Mouse (Mus musculus): ENCODE measurements around the gene Rhd. TPM values are rescaled to one million over a fixed set of nuclear protein-coding genes. Genes with fewer than 3 reads are reported as not detected.

Rhd gene
- polyA plus RNA-seq, 1 experiment, result 0.06 TPM

DNA sequence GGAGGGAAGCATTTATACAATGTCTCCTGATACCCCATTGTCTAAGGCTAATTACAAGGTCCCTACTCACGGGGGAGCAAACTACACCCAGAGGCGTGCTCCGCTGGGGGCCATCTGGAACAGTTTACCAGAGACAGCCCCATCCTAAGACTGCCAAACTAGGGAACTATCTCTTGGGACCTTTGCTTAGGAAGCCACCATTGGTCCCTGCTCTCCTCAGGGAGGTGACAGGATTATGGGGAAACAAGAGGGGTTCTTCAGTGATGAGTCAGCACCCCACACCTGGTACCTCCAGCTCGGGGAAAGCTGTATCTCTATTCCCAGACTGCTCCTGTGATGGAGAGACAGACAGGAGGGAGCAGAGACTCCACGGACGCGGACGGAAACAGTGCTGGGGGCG, 4.2 kb downstream of the Rhd start:
- TF ChIP-seq POLR2A (IDR thresholded peaks at IDR 0.05; ENCODE audit: extremely low read depth, insufficient read depth, low read length), result no peak
- TF ChIP-seq CTCF (IDR thresholded peaks at IDR 0.05; ENCODE audit: extremely low read depth, insufficient read depth, low read length), result no peak
- no peak overlapping the region for H3K4me3 ChIP-seq (ENCODE audit: insufficient read depth, low read length)
- H3K4me1 ChIP-seq (ENCODE audit: control insufficient read depth, insufficient read depth, low read length), result no peaks in the 10 kb centered on the region
- H3K27ac ChIP-seq (ENCODE audit: insufficient read depth, low read length), result no peak overlapping the region

DNA sequence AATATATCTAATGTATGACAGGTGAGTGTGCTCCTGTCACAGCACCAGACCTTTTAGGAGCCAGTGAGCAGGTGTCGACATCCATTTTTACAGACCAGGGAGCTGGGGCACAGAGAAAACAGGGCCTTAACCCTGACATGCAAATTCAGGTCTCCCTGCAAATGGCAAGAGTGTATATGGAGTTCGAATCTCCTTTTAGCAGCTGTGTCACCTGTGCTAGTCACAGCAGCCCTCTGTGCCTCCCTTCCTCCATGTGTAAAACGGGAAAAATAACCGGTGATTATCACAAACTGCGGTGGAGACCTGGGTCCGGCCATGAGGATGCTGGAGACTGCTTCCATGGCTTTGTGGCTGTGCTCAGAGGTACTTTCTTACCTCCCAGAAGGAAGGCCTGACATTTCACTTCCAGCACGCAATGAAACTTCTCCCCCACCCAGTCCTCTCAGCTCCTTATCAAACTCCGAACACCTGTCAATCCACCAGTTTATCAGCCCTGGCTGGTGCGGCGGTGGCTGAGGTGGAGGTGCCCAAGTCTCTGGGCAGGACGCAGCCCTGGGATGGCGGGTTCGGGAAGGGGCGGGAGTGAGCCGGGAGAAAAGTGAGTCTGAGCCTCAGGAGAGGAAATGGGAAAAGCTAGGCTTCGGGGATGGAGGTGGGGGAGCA, 4.9 kb downstream of the Rhd start:
- no peak for TF ChIP-seq CTCF (IDR thresholded peaks at IDR 0.05; ENCODE audit: extremely low read depth, insufficient read depth, low read length)
- TF ChIP-seq POLR2A (IDR thresholded peaks at IDR 0.05; ENCODE audit: extremely low read depth, insufficient read depth, low read length), result no peak
- Histone ChIP-seq H3K27ac (ENCODE audit: insufficient read depth, low read length) (no peak overlapping the region), H3K4me3 (ENCODE audit: insufficient read depth, low read length) (no peak overlapping the region), H3K4me1 (ENCODE audit: control insufficient read depth, insufficient read depth, low read length) (no peaks in the 10 kb centered on the region)

DNA sequence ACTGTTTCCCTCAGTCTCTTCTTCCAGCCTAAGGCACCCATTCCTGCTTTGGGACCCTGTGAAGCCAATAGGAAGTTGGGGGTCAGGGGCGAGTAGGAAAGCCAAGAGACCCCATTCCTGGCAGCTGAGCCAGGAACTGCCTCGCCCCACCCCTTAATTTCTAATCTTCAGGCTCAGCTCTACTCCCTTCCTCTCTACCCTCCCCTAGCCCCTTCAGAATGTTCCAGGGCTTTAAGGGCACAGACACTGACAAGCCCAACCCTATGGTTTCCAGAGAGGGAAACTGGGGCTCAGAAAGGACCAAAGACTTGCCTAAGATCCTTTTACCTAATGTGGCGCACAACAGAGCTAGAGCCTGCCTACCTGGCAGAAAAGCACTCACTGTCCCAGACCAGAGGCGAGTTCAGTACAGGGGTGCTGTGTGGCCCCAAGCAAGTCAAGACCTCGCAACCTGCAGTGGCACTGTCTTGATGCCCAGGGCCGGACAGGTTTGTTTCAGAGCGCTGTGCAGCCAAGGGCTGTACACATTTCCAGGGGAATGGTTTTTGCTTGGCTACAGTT, 5.6 kb downstream of the Rhd start:
- Histone ChIP-seq H3K4me3 (ENCODE audit: insufficient read depth, low read length) (no peak overlapping the region), H3K27ac (ENCODE audit: insufficient read depth, low read length) (no peak overlapping the region), H3K4me1 (ENCODE audit: control insufficient read depth, insufficient read depth, low read length) (no peaks in the 10 kb centered on the region)
- TF ChIP-seq POLR2A (IDR thresholded peaks at IDR 0.05; ENCODE audit: extremely low read depth, insufficient read depth, low read length), result no peak
- no peak for TF ChIP-seq CTCF (IDR thresholded peaks at IDR 0.05; ENCODE audit: extremely low read depth, insufficient read depth, low read length)

DNA sequence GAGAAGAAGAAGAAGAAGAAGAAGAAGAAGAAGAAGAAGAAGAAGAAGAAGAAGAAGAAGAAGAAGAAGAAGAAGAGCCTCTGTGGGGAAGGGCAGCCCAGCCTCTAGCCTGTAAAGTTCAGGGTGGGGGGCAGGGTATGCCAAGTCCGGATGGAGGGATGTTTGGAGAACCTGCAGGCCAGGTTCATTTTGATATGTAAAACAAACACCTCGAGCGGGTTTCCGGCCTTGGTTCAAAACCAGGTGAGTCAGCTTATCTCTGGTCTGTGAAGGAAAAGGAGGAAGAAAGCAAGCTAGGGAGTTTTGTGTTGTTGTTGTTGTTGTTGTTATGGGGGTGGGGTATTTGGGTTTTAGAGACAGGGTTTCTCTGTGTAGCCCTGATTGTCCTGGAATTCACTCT, 7.1 kb downstream of the Rhd start:
- H3K27ac ChIP-seq (ENCODE audit: insufficient read depth, low read length), result no peak overlapping the region
- no peak for TF ChIP-seq POLR2A (IDR thresholded peaks at IDR 0.05; ENCODE audit: extremely low read depth, insufficient read depth, low read length)
- TF ChIP-seq CTCF (IDR thresholded peaks at IDR 0.05; ENCODE audit: extremely low read depth, insufficient read depth, low read length), result no peak

DNA sequence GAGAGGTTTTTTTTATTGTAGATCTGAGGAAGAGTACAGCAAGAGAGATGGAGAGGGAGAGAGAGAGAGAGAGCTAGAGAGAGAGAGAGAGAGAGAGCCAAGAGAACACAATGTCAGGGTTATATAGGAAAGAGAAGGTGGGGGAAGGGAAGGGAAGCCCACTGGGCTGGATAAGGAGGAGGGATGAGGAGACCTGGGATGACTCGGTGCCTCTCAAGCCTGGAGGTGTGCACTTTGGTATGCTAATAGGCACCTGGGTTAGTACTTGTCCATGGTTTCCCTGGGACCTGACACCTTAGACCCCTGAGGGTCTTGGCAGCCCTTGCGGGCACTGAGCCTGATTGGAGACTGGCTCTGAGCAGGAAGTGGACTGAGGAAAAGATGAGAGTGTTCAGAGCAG, 7.6 kb downstream of the Rhd start:
- no peaks in the 10 kb centered on the region for H3K4me1 ChIP-seq (ENCODE audit: control insufficient read depth, insufficient read depth, low read length)
- H3K27ac ChIP-seq (ENCODE audit: insufficient read depth, low read length), result no peak overlapping the region
- H3K4me3 ChIP-seq (ENCODE audit: insufficient read depth, low read length), result no peak overlapping the region
- TF ChIP-seq CTCF (IDR thresholded peaks at IDR 0.05; ENCODE audit: extremely low read depth, insufficient read depth, low read length), result no peak
- TF ChIP-seq POLR2A (IDR thresholded peaks at IDR 0.05; ENCODE audit: extremely low read depth, insufficient read depth, low read length), result no peak

More for the DNA sequence above, 7.1 kb downstream of the Rhd start:
- Histone ChIP-seq H3K4me3 (ENCODE audit: insufficient read depth, low read length) (no peak overlapping the region), H3K4me1 (ENCODE audit: control insufficient read depth, insufficient read depth, low read length) (no peaks in the 10 kb centered on the region)

DNA sequence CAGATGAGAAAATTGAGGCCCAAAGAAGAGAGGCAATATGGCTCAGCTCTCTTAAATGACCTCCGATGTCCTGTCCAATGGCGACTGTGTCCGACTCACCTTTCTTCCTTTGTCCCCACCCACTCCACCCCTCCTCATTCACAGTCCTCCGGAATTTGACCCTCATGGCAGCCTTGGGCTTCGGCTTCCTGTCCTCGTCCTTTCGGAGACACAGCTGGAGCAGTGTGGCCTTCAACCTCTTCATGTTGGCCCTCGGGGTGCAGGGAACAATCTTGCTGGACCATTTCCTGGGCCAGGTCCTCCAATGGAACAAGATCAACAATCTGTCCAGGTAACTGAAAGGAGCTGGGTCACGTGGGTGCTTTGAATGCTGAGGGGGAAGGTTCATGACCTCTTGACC, 11.8 kb downstream of the Rhd start:
- H3K4me3 ChIP-seq (ENCODE audit: insufficient read depth, low read length), result no peak overlapping the region
- H3K4me1 ChIP-seq (ENCODE audit: control insufficient read depth, insufficient read depth, low read length), result no peaks in the 10 kb centered on the region
- TF ChIP-seq POLR2A (IDR thresholded peaks at IDR 0.05; ENCODE audit: extremely low read depth, insufficient read depth, low read length) (no peak), CTCF (IDR thresholded peaks at IDR 0.05; ENCODE audit: extremely low read depth, insufficient read depth, low read length) (no peak)
- no peak overlapping the region for H3K27ac ChIP-seq (ENCODE audit: insufficient read depth, low read length)

DNA sequence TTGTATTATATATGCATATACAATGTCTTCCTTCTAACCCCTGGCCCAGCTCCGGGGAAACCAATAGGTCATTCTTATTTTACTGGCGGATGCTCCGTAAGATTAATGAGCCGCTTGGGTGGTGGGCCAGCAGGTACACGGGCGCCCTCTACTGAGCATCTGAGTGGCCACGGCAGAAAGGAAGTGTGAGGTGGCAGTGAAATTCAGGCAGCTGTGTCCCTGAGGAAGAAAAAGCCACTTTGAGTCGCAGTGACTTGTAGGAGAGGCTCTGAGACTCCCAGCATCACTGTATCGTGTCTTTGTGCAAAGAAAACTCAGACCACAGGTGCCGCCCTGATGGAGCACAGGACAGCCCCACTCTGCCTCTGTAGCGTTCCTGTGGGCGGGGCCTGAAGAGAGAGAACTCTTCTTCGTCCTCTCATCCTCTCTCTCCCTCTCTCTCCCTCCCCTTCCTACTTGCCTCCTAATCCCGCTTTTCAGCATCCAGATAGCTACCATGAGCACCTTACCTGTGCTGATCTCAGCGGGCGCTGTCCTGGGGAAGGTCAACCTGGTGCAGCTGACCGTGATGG, 15.2 kb downstream of the Rhd start:
- H3K4me1 ChIP-seq (ENCODE audit: control insufficient read depth, insufficient read depth, low read length), result no peaks in the 10 kb centered on the region
- no peak overlapping the region for H3K27ac ChIP-seq (ENCODE audit: insufficient read depth, low read length)
- no peak overlapping the region for H3K4me3 ChIP-seq (ENCODE audit: insufficient read depth, low read length)
- peak; percentile 68 for TF ChIP-seq CTCF (IDR thresholded peaks at IDR 0.05; ENCODE audit: extremely low read depth, insufficient read depth, low read length)
- TF ChIP-seq POLR2A (IDR thresholded peaks at IDR 0.05; ENCODE audit: extremely low read depth, insufficient read depth, low read length), result no peak

DNA sequence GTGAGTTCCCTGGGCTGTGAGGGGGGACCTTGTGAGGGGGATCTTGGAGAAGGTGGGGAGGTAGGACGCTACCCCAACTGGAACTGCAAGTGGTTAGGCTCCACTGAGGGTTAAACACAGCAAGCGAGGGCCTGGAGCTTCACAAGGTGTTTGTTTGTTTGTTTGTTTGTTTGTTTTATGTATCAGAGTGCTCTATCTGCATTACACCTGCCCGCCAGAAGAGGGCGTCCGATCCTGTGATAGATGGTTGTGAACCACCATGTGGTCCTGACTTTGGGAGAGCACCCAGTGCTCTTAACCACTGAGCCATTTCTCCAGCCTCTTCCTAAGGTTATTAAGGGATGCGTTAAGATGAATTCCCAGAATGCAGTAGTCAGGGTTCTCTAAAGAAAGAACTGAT, 15.7 kb downstream of the Rhd start:
- H3K27ac ChIP-seq (ENCODE audit: insufficient read depth, low read length), result no peak overlapping the region
- TF ChIP-seq POLR2A (IDR thresholded peaks at IDR 0.05; ENCODE audit: extremely low read depth, insufficient read depth, low read length) (no peak), CTCF (IDR thresholded peaks at IDR 0.05; ENCODE audit: extremely low read depth, insufficient read depth, low read length) (peak; percentile 37)
- H3K4me3 ChIP-seq (ENCODE audit: insufficient read depth, low read length), result no peak overlapping the region
- no peaks in the 10 kb centered on the region for H3K4me1 ChIP-seq (ENCODE audit: control insufficient read depth, insufficient read depth, low read length)

DNA sequence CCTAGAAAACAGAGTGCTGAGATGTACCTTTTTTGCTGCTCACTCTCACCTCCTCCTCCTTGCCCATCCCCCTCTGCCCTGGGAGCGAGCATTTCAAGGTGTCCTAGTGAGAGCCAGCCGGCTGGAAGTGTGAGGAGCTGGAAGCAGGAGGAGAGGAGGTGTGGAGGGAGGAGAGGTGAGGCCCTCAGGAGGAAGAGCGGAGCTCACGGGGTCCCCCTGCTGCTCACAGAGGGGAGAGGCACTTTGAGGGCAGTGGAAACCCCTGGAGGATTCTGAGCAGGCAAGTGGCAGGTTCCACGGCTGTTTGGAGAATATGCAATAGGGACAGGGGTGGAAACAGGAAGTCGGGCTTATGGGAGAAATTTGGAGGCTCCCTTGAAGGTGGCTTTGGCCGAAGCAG, 18.9 kb downstream of the Rhd start:
- H3K4me3 ChIP-seq (ENCODE audit: insufficient read depth, low read length), result no peak overlapping the region
- no peaks in the 10 kb centered on the region for H3K4me1 ChIP-seq (ENCODE audit: control insufficient read depth, insufficient read depth, low read length)
- no peak overlapping the region for H3K27ac ChIP-seq (ENCODE audit: insufficient read depth, low read length)
- TF ChIP-seq POLR2A (IDR thresholded peaks at IDR 0.05; ENCODE audit: extremely low read depth, insufficient read depth, low read length) (no peak), CTCF (IDR thresholded peaks at IDR 0.05; ENCODE audit: extremely low read depth, insufficient read depth, low read length) (peak; percentile 34; the same call in 1 of the 2 replicates)

DNA sequence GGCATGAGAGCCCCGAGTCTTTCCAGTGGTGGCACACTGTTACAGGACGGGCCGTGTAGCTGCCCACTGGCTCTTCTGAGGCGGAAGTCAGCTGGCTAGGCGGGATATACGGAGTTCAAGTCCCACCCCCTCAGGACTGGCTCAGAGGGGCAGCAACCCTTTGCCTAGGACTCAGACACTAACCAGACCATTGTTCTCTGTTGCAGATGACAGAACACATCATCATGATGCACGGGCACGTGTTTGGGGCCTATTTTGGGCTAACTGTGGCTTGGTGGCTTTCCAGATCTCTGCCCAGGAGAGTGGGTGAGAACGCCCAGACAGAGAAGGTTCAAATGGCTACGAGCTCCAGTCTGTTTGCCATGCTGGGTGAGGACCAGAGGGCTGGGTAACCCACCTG, 19.5 kb downstream of the Rhd start:
- Histone ChIP-seq H3K4me1 (ENCODE audit: control insufficient read depth, insufficient read depth, low read length) (no peaks in the 10 kb centered on the region), H3K27ac (ENCODE audit: insufficient read depth, low read length) (no peak overlapping the region), H3K4me3 (ENCODE audit: insufficient read depth, low read length) (no peak overlapping the region)
- no peak for TF ChIP-seq POLR2A (IDR thresholded peaks at IDR 0.05; ENCODE audit: extremely low read depth, insufficient read depth, low read length)
- no peak for TF ChIP-seq CTCF (IDR thresholded peaks at IDR 0.05; ENCODE audit: extremely low read depth, insufficient read depth, low read length)
